Mouse (Mus musculus): Measurements from ENCODE around the gene Traf4. TPM values are rescaled to one million over a fixed set of nuclear protein-coding genes. Genes with fewer than 3 reads are reported as not detected.

The Traf4 gene
- total RNA-seq, 2 experiments from 2014 or later: 2.9 to 4.0 TPM

DNA sequence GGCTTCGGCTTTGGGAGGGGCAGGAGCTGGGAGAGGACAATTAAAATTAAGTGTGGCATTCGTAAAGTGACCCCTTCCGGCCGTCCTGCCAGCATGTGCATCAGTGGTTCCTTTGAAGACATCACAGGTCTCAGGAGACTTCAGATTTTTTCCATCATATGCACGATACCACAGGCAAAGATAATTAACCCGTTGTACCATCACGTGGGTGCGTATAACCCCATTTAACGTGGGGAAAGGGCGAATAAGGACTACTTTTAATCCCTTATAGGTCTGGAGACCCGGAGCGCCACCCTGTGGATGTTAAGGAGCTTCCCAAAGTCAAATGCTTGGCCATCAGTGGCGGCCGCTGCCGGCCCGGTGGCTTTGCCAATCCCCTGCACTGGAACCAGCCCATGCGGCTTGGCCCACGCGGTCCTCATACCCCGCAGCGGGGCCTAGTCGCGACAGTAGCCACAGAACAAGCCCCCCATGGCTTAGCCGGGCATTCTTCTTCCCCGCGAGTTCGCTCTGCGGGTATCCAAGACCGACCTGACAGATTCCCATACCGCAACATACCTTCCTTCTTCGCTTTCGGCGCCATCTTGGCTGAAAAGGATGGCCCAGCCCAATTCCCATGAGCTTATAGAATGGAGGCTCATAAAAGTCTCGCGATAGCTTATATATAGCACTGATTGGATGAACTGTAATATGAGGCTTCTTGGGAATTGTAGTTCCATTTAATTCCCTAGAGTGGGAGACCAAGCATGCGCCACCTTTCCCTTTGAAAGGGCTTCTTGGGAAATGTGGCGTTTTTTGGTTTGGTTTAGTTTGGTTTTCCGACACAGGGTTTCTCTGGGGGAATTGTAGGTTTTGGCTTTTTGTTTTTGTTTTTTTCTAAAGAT lies 17.8 kb upstream of the Traf4 start, which contains the start of gene Rpl23a:
Gene Rpl23a (minus strand): TSS at position 624 of the 884 bp plus-strand sequence.
- peak; percentile 79 for DNase-seq

DNA sequence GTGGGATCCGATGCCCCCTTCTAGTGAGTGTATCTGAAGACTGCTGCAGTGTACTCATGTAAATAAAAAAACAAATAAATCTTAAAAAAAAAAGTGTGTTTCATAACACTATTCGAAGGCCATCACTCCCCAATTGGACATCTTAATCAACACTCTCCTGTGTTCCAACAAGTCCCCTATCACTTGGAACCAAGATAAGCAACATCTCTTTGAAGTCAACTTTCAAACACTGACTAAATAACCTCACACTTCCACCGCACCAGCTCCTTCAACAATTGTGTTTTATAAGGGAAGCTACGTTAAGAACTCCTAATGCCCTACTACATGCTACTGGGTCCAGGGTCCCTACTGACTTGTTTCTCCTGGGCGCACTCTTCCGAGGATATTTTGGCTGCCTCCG lies 17.1 kb upstream of the Traf4 start:
- DNase-seq: no peak

DNA sequence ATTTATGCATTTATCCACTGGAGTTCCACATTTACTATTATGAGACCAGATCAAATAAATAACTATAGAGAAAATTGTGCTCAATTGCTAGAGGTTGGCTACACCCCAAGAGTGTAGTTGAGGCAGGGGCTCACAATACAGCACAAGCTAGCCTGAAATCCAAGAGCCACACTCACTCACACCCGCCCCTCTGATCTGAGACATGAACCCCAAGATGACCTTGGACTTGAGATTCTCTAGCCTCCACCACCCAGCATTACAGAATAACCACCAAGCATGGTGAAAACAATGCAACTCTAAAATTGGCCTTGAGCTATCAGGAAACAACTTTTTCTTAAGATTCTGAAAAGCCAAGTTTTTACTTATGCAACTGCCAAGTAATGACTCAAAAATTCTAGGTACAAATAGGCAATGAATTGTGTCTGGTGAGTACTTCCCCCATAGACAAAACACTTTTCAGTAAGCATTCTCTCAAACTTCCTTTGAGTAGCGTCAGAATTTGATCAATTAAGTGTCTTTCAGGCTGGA lies 16.5 kb upstream of the Traf4 start:
- no peak for DNase-seq

DNA sequence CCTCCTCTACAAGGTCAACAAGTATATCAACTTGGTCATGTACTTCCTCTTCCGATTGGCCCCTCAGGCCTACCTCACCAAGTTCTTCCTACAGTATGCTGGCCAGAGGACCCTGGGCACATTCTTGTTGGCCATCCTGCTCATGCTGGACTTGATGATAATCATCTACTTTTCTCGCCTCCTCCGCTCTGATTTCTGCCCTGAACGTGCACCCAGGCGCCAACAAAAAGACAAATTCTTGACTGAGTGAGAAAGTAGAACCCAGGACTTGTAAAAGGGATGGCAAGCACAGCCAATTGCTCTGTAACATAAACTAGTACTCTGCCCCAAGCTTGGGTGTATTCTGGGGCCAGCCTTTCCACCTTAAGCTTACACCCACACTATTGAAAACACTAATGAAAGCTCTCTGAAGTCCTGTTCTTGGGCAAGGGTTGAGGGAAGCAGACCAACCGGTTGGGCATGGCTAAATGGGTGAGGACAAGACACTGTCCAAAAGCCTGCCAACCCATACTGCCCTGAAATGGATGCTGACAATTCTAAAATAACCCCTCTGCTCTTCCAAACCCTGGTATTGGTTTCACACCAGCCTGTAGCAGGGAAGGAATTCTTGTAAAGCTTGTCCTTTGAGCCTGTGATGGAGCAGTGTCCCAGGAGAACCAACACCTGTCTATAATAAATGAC lies 14.8 kb upstream of the Traf4 start:
- DNase-seq: no peak

DNA sequence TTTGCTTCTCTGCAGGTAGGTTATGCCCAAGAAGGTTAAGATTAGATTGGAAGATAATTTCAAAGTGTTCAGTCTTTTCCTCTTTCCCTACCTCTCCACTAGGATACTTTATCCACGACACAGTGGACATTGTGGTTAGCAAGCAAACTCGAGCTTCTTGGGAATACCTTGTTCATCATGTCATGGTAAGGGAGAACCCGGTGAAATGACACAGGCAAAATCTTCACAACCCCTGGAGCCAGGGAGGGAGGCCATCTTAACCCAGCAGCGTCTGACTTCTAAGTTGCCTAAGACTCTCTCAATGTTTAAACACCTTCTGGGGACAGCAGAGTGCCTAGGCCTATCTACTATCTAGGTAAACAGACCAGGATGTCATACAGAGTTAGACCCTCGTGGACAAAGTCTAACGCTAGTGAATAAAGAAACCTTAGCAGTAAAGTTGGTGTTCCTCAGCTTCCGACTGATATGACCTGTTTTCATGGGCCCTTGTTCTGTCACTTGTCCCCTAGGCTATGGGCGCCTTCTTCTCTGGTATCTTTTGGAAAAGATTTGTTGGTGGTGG lies 14.1 kb upstream of the Traf4 start:
- DNase-seq: no peak

DNA sequence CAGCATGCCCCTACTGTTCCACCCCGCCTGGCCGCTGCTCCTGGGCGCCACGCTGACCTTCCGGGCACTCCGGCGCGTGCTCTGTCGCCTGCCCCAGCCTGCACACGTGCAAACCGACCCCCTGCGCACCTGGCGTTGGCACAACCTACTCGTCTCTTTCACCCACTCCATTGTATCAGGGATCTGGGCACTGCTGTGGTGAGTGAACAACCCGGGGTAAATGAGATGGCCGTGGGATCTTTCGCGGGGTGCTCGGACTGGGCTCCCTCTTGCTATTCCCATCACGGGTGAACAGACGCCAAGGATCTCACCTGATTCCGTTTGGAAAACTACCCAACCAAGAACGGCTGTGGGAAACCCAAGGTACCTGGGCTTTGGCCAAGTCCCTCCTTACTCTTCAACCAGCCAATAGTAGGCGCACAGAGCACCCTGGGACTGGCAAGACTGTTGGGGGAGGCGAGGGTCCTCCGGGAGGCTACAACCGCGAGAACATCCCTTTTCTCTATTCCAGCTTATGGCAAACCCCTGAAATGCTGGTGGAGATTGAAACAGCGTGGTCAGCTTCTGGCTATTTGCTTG lies 13.6 kb upstream of the Traf4 start:
- no peak for DNase-seq

DNA sequence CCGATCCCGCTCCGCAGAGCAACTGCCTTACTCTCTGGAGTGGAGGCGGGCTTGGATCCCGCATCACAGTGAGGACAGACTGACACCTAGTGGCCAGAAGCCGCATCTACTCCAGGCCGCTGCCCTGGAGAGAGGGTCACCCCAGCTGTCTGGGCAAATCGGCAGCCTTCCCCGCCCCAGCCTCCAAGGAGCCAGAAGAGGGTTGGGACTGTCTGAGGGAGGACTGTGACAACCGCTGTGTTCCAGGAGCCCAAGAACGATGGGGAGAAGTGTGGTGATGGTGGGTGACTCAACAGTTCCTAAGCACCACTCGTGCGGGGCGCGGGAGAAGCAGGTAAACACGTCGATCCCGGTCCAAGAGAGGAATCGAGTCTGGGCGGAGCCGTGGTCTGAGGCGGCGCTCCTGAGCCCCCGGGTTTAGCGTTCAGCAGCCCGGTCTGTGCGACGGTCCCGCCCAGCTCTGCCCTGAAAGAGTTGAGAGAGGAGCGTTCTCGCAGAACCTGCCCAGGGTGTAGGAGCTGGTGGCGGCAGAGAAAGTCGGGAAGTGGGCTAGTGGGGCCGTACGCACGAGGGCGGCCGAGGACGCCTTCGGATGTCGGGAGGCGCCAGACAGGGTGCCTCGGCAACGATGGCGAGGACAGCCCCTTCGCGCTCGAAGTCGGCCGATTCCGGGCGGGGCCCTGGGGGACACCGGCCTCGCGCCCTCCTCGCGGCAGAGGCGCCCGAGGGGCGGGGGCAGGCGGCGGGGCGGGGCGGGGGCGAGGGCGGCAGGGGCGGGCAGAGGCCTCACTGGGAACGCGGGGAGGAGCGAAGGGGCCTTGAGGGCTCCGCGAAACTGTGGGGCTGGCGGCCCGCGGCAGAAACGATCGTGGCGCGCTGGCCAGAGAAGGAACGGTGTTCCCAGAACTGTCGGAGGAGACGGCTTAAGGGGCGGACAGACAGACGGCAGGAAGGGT lies 12.8 kb upstream of the Traf4 start:
- peak; percentile 93 for DNase-seq

DNA sequence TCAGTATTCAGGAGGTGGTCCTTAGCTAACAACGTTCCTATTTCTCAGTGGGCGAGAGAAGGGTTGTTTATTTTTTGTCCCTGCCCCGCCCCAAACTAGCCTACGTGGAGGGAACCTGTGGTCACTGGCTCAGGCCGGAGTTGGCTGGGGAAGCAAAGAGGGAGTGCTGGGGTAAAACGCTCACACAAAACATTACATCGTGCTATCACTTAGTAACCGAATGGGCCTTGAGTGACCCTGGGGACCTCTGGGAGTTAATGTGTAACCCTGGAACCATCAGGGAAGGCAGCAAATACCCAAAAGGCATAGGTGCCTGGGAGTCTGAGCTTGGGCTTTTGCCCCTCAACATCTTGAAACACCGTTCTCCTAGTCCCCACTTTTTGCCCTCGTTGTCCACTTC lies 12.0 kb upstream of the Traf4 start:
- DNase-seq: no peak

DNA sequence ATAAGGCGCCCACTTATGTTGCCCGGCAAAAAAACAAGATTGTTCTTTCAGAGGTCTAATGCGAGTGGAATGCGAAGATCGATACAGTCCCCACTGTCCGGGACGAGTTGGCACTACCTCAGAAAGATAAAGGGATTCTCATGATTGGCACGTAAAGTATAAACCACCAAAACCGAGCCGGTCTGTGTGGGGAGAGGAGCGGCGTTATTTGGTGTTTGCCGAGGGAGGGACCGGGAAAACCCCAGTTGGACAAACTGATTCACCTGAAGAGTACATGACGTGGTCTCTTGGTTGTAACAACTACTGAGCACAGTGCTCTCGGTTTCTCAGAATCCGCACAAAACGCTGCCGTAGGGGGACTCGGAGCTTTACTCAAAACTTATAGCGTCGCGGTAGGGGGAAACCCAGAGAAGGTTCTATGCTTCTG lies 11.5 kb upstream of the Traf4 start:
- no peak for DNase-seq

DNA sequence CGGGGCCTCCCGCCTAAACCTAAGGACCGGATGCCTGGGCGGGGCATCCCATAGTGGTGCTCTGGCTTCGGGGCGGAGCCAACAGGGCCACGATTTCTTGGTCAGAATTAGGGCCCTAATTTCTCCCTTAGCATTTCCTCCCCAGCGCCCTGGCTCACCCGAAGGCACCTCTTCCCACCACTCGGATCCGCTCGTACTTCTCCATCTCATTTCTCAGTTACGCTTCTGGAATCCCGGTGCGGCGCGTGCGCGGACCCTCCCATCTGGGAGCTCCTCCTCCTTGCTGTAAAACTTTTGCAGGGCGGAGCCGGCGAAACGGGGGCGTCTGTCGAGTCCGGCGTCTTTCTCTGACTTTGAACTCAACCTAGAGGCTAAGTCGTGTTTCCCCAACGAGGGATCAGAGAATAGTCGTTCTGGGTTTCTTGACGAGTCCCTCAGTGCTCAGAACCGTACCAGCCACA lies 11.0 kb upstream of the Traf4 start, which contains the start of the genes Nek8 and Tlcd1:
Gene Nek8 (minus strand): TSS at position 274 of the 461 bp plus-strand sequence.
Gene Tlcd1 (plus strand): TSS at position 310 of the 461 bp plus-strand sequence.
- DNase-seq: peak; percentile 88

DNA sequence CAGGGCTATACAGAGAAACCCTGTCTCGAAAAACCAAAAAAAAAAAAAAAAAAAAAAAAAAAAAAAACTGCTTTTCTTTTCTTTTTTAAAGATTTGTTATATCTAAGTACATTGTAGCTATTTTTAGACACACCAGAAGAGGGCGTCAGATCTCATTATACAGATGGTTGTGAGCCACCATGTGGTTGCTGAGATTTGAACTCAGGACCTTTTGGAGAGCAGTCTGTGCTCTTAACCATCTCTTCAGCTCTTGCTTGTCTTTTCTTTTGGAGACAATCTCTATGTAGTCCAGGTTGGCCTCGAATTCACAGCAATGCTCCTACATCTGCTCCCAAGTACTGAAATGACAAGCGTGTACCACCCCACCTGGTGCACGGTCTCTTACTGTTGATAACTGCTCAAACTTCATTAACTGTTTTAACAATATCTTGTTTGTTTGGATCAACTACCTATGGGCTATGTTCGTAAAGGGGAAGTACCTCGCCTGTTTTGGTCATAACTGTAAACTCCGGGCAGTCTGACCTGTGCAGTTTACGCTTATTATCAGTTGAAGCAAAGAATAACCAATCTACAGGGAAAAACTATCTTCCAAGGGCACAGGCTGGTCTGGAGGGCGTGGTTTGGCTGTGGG lies 10.5 kb upstream of the Traf4 start:
- no peak for DNase-seq

DNA sequence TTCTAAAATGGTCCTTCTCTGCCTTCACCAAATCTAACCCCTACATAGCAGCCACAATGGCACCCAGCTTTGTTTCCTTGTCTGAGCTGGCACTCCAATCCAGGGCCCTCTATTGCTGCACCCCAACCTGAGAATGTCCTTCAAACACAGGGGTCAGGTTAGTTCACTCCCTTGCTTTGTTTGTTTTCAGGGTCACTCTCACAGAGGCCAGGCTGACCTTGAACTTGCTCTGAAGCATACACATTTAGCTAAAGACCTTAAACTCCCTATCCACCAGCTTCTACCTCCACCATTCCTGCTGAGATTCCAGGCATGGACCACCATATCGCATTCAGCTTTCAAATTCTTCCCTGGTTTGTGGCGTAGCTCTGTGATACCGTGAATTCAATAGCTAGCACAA lies 9.1 kb upstream of the Traf4 start:
- DNase-seq: no peak

DNA sequence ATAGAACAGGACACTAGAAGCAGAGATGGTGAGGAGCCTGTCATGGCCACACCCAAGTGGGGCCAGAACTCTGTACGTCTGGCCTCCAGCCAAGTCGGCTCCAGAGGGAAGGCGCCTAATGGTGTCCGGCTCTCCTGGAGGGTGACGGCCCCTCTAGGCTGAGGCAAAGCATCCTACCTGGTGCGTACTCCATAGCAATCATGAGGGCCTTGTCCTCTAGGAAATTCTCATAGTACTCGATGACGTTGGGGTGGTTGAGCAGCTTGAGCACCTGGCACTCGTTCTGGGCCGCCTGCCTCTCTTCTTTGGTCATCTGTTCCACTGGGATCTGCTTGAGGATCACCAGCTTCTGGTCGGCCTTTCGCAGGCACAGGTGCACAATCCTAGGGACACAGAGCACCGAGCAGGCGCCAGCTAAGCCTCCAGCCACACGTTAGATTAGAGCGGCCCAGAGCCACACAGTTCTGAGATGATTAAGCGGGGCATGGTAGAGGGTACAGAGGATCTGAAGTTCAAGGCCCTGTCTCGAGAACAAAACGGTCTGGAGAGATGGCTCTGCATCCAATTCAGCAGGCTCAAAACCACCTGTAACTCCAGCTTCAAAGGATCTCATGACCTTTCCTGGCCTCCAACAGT lies 7.5 kb upstream of the Traf4 start:
- no peak for DNase-seq

DNA sequence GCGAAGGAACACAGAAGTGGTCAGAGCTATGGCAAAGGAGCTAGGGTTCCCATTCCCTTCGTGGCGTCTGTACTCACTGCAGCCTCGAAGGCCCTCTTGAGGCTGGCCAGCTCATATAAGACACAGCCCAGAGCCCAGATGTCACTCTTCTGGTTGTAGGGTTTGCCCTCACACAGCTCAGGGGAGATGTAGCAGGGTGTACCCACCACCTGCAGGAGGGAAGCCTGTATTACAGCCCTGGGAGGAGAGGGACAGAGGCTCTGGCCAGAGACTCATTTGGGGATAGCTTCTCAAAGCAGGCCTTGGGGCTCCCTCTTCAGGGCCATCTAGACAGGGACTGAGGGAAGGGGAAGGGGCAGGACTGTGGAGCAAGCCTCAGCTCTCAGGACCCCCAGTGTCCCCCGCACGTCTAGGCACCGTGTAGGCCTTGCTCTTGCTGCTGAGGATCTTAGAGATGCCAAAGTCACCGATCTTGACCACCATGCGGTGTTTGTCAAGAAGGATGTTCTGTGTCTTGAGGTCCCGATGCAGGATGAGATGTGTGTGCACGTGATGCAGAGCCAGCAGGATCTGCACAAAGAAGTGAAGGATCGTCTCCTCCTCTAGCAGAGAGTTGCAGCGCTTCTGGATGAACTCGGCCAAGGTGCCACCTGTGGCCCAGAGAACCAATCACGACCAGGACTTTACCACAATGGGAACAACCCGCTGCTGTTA lies 6.8 kb upstream of the Traf4 start:
- no peak for DNase-seq

DNA sequence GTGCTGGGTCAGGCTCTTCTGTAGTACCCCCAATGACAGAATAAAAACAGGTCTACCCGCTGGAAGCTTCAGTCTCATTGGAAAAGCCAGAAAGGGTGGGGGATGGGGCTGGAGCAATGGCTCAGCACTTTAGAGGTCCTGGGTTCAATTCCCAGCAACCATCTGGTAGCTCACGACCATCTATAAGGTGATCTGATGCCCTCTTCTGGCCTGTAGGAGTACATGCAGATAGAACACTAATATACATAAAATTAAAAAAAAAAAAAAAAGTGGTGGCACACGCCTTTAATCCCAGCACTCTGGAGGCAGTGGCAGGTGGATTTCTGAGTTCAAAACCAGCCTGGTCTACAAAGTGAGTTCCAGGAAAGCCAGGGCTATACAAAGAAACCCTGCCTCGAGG lies 5.9 kb upstream of the Traf4 start:
- DNase-seq: no peak

DNA sequence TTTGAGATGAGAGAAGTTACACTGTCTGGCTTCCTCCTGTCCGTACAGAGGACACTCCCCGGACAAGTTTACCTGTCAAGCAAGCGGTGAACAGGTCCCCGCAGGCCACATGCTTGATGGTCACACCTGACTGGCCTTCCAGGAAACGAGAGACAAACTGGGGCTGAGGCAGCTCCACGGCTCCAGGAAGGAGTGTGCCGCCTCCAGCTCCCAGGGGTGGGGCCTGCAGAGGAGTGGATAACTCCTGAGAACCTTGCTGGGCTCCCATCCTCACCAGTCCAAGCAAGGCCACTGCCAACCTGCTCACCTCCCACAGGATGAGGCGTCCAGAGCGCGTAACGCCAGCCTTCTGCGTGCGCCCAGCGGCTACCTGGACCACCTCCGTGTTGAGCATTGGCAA lies 4.9 kb upstream of the Traf4 start:
- DNase-seq: no peak

DNA sequence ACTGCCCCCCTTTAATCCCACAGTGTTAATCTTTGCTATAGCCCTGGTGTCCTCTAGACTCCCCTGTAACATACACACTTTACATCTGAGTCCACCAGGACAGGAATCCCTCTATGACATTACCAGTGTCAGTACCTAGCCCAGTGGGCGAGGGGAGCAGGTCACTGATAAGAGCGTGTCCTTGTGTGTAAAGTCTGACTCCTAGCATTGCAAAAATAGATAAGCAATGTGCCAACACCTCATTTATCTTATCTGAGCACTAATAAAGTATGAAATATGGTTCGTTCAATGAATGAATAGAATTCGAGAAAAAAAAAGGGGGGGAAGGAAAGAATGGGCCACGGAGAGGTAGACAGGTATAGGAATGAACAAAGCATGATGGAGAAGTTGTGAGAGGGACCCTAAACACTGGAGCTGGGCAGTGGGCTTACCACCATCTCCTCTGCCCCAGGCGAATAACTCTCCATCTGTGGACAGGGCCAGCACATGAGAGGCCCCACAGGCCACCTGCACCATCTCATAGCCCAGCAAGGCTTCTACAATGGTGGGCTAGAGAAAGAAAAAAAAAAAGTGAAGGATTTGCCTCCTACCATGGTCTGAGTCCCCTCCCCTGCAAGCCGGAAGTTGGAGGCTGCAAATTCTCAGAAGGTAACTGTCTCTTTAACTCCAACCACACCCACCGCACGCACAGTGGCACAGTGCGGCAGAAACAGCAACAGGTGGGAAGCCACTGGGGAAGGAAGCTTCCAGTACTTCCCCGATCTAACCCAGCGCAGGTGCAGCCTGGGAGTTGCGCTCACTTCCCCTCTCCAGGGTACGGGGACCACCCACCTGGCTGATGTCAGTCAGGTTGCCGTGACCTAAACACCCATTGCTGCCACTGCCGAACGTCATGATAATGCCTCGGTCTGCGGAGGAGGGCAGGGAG lies 3.4 kb upstream of the Traf4 start:
- no peak for DNase-seq

DNA sequence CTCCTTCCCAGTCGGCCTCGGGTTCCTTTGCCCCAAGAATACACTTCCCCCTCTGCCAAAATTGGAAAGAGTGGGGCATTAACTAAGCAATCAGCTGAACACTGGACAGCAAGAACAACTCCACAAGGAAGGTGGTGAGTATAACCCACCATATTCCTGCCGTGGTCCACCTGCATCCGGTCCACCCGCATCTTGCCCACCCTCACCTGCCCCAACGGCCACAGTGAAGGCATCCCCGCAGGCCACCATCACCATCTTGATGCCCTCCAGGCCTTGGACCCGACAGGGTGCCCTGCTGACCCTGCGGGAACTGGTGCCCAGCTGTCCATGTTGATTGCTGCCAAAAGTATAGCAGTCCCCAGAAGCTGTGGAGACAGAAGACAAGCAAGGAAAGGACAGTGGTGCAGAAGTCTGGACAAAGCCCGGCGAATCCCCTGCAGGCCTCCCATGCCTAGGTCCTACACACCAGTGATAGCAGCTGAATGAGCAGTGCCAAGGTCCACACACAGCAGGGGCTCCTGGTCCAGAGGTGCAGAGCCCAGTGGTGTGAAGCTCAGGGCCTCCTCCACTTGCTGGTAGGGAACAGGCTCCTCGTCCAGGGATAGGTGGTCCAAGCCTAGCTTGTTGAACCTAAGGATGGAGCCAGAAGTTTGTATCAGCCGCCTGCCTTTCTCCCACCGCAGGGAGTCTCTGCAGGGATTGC lies 2.0 kb upstream of the Traf4 start:
- no peak for DNase-seq
